ENCODE assay signal across 17 mouse cellular contexts in the genomic region with DNA sequence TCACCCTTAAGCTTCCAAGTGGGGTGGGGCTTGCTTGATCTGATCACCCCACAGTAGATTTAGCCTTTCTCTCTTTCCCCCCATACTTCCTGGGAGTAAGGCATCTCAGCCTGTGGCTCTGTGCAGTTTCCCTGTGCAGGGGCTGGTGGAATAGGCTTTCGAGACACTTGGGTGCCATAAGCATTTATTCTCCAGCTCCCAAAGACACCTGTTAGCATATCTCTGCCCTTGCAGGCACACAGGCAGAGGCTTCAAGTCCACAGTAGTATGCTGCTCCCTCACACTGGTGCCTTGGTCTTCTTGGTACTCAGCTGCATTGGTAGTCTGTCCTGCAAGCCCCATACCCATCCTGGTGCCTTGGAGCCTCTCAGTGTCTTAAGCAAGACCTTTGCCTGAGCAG. TPM values are rescaled to one million over a fixed set of nuclear protein-coding genes. Genes with fewer than 3 reads are reported as not detected.
A peak's percentile ranks its signal among the peaks of the same experiment; 100 is the strongest.
DNase-seq lines count a peak whose midpoint lies in the region; ATAC-seq and TF ChIP-seq lines count a peak whose summit lies in the region.
"Had no signal": no experiment of that assay in that cellular context is flagged by ENCODE, and none has a peak within 500 bp of the region (broad histone marks: within the 10 kb centered on the region; RNA-seq: fewer than 3 reads in every experiment).

No protein-coding gene starts in this region.

- no peak overlapping the region for H3K4me2 ChIP-seq in hindbrain, embryonic 15.5 days
- no peak overlapping the region for H3K4me2 ChIP-seq in hindbrain, embryonic 14.5 days (replicated peaks)
- H3K4me2 ChIP-seq in midbrain, embryonic 16.5 days (ENCODE audit: low read length): no peak overlapping the region
- H3K4me2 ChIP-seq in midbrain, embryonic 11.5 days: no peak overlapping the region
- no peak overlapping the region for H3K4me2 ChIP-seq in midbrain, postnatal 0 days (ENCODE audit: low read depth, low read length, poor library complexity, severe bottlenecking)
- H3K4me2 ChIP-seq in lung, postnatal 0 days (replicated peaks; ENCODE audit: low read depth, low read length): no peak overlapping the region
- H3K4me2 ChIP-seq: embryonic facial prominence, embryonic 12.5 days; hindbrain, embryonic 13.5 days; kidney, embryonic 15.5 days; liver, embryonic 15.5 days; lung, embryonic 15.5 days had no signal

- TF ChIP-seq EP300 in lung, postnatal 0 days (IDR thresholded peaks at IDR 0.05): no peak

- no peak overlapping the region for H3K27ac ChIP-seq in hindbrain, embryonic 15.5 days (replicated peaks)
- H3K27ac ChIP-seq in hindbrain, embryonic 14.5 days: no peak overlapping the region
- peak overlapping the region; percentile 8; the same call in 1 of the 2 replicates for H3K27ac ChIP-seq in midbrain, embryonic 16.5 days (ENCODE audit: low read length)
- H3K27ac ChIP-seq in midbrain, embryonic 11.5 days (ENCODE audit: low read depth, low read length): no peak overlapping the region
- H3K27ac ChIP-seq in midbrain, postnatal 0 days (ENCODE audit: low read depth, low read length): peak overlapping the region; percentile 55; the same call in 1 of the 2 replicates
- H3K27ac ChIP-seq in lung, postnatal 0 days (ENCODE audit: low read length): no peak overlapping the region
- H3K27ac ChIP-seq: embryonic facial prominence, embryonic 12.5 days; hindbrain, embryonic 13.5 days; kidney, embryonic 15.5 days; liver, embryonic 15.5 days; lung, embryonic 15.5 days; stomach, postnatal 0 days had no signal

- DNase-seq in hindbrain, embryonic 14.5 days (ENCODE audit: low spot score): no peak
- no peak for DNase-seq in midbrain, embryonic 11.5 days (ENCODE audit: low spot score, missing footprints)
- no peak for DNase-seq in midbrain, postnatal 0 days (ENCODE audit: low spot score)
- DNase-seq in thymus, postnatal 36 days: peak; percentile 52 to 54
- no peak for DNase-seq in lung, postnatal 0 days (ENCODE audit: low spot score)
- DNase-seq: B cell, adult 2 months; embryo, embryonic 11 days; gastrocnemius, postnatal 10 days; heart, postnatal 4 days had no signal

- H3K9ac ChIP-seq in hindbrain, embryonic 15.5 days: no peak overlapping the region
- no peak overlapping the region for H3K9ac ChIP-seq in hindbrain, embryonic 14.5 days
- no peak overlapping the region for H3K9ac ChIP-seq in midbrain, embryonic 16.5 days (ENCODE audit: low read depth, low read length)
- no peak overlapping the region for H3K9ac ChIP-seq in midbrain, embryonic 11.5 days (ENCODE audit: low read length)
- H3K9ac ChIP-seq in midbrain, postnatal 0 days (replicated peaks; ENCODE audit: low read length, poor library complexity, severe bottlenecking): no peak overlapping the region
- no peak overlapping the region for H3K9ac ChIP-seq in lung, postnatal 0 days (replicated peaks; ENCODE audit: low read depth)
- H3K9ac ChIP-seq: embryonic facial prominence, embryonic 12.5 days; hindbrain, embryonic 13.5 days; kidney, embryonic 15.5 days; liver, embryonic 15.5 days; lung, embryonic 15.5 days had no signal

- H3K4me3 ChIP-seq in hindbrain, embryonic 15.5 days: no peak overlapping the region
- no peak overlapping the region for H3K4me3 ChIP-seq in hindbrain, embryonic 14.5 days (replicated peaks; ENCODE audit: low read length)
- H3K4me3 ChIP-seq in midbrain, embryonic 16.5 days (ENCODE audit: low read depth, low read length): no peak overlapping the region
- H3K4me3 ChIP-seq in midbrain, embryonic 11.5 days (ENCODE audit: low read depth, low read length): no peak overlapping the region
- H3K4me3 ChIP-seq in midbrain, postnatal 0 days (ENCODE audit: low read depth, low read length): no peak overlapping the region
- no peak overlapping the region for H3K4me3 ChIP-seq in lung, postnatal 0 days (ENCODE audit: low read depth, low read length)
- H3K4me3 ChIP-seq: embryonic facial prominence, embryonic 12.5 days; hindbrain, embryonic 13.5 days; kidney, embryonic 15.5 days; liver, embryonic 15.5 days; lung, embryonic 15.5 days had no signal

- TF ChIP-seq CTCF in midbrain, postnatal 0 days (IDR thresholded peaks at IDR 0.05): no peak
- TF ChIP-seq CTCF in lung, postnatal 0 days (IDR thresholded peaks at IDR 0.05): no peak

- 96% methylated on average over 1 of the region's 1 CpGs for WGBS in hindbrain, embryonic 15.5 days
- 96% methylated on average over 1 of the region's 1 CpGs for WGBS in hindbrain, embryonic 14.5 days
- 100% methylated on average over 1 of the region's 1 CpGs for WGBS in midbrain, embryonic 16.5 days
- WGBS in midbrain, embryonic 11.5 days: 100% methylated on average over 1 of the region's 1 CpGs
- 78% methylated on average over 1 of the region's 1 CpGs for WGBS in midbrain, postnatal 0 days
- WGBS in lung, postnatal 0 days: 80% methylated on average over 1 of the region's 1 CpGs

- H3K9me3 ChIP-seq in hindbrain, embryonic 15.5 days: no peaks in the 10 kb centered on the region
- no peaks in the 10 kb centered on the region for H3K9me3 ChIP-seq in hindbrain, embryonic 14.5 days (ENCODE audit: control insufficient read depth, low read length)
- H3K9me3 ChIP-seq in midbrain, embryonic 16.5 days (replicated peaks; ENCODE audit: control insufficient read depth, low read length, poor library complexity, severe bottlenecking): no peaks in the 10 kb centered on the region
- H3K9me3 ChIP-seq in midbrain, embryonic 11.5 days (ENCODE audit: control insufficient read depth, low read length): no peaks in the 10 kb centered on the region
- H3K9me3 ChIP-seq in midbrain, postnatal 0 days (ENCODE audit: low read length): no peaks in the 10 kb centered on the region
- H3K9me3 ChIP-seq in lung, postnatal 0 days (ENCODE audit: low read length): no peaks in the 10 kb centered on the region
- H3K9me3 ChIP-seq: embryonic facial prominence, embryonic 12.5 days; hindbrain, embryonic 13.5 days; kidney, embryonic 15.5 days; liver, embryonic 15.5 days; lung, embryonic 15.5 days had no signal

- H3K27me3 ChIP-seq in hindbrain, embryonic 15.5 days: no peaks in the 10 kb centered on the region
- no peaks in the 10 kb centered on the region for H3K27me3 ChIP-seq in hindbrain, embryonic 14.5 days (ENCODE audit: control insufficient read depth, insufficient read depth, low read length)
- no peaks in the 10 kb centered on the region for H3K27me3 ChIP-seq in midbrain, embryonic 16.5 days (ENCODE audit: control insufficient read depth, insufficient read depth, low read depth, low read length)
- H3K27me3 ChIP-seq in midbrain, embryonic 11.5 days (ENCODE audit: control insufficient read depth, insufficient read depth, low read length): no peaks in the 10 kb centered on the region
- H3K27me3 ChIP-seq in midbrain, postnatal 0 days (ENCODE audit: insufficient read depth, low read length): no peaks in the 10 kb centered on the region
- no peaks in the 10 kb centered on the region for H3K27me3 ChIP-seq in lung, postnatal 0 days (replicated peaks; ENCODE audit: insufficient read depth, low read length)
- H3K27me3 ChIP-seq: embryonic facial prominence, embryonic 12.5 days; liver, embryonic 15.5 days; lung, embryonic 15.5 days had no signal

- 0 out of 2 replicates have a peak, but pooled peaks have one; percentile 17 for ATAC-seq in hindbrain, embryonic 15.5 days (ENCODE audit: low FRiP score, low read depth)
- no peak for ATAC-seq in hindbrain, embryonic 14.5 days (ENCODE audit: low FRiP score)
- no peak for ATAC-seq in midbrain, embryonic 16.5 days
- ATAC-seq in midbrain, embryonic 11.5 days (ENCODE audit: low FRiP score): no peak
- no peak for ATAC-seq in midbrain, postnatal 0 days (ENCODE audit: low FRiP score)
- ATAC-seq in lung, postnatal 0 days: no peak

- H3K4me1 ChIP-seq in hindbrain, embryonic 15.5 days (replicated peaks): peaks cover 19% of the 10 kb centered on the region; the same call in 1 of the 2 replicates
- peaks cover 8% of the 10 kb centered on the region; the same call in 1 of the 2 replicates for H3K4me1 ChIP-seq in hindbrain, embryonic 14.5 days (replicated peaks; ENCODE audit: control insufficient read depth, insufficient read depth, low read length)
- peaks cover 16% of the 10 kb centered on the region for H3K4me1 ChIP-seq in midbrain, embryonic 16.5 days (ENCODE audit: control insufficient read depth, insufficient read depth, low read length)
- H3K4me1 ChIP-seq in midbrain, embryonic 11.5 days (ENCODE audit: control insufficient read depth, insufficient read depth, low read length): peaks cover 9% of the 10 kb centered on the region
- peaks cover 3% of the 10 kb centered on the region; the same call in 1 of the 2 replicates for H3K4me1 ChIP-seq in midbrain, postnatal 0 days (ENCODE audit: insufficient read depth, low read length)
- no peaks in the 10 kb centered on the region for H3K4me1 ChIP-seq in lung, postnatal 0 days (ENCODE audit: insufficient read depth, low read depth, low read length)
- H3K4me1 ChIP-seq: liver, embryonic 15.5 days had no signal

- H3K36me3 ChIP-seq in hindbrain, embryonic 15.5 days: no peaks in the 10 kb centered on the region
- H3K36me3 ChIP-seq in hindbrain, embryonic 14.5 days (replicated peaks; ENCODE audit: control insufficient read depth, insufficient read depth): no peaks in the 10 kb centered on the region
- no peaks in the 10 kb centered on the region for H3K36me3 ChIP-seq in midbrain, embryonic 16.5 days (ENCODE audit: control insufficient read depth, insufficient read depth, low read length)
- no peaks in the 10 kb centered on the region for H3K36me3 ChIP-seq in midbrain, embryonic 11.5 days (ENCODE audit: control insufficient read depth, insufficient read depth, low read length)
- H3K36me3 ChIP-seq in midbrain, postnatal 0 days (ENCODE audit: insufficient read depth, low read length): no peaks in the 10 kb centered on the region
- no peaks in the 10 kb centered on the region for H3K36me3 ChIP-seq in lung, postnatal 0 days (ENCODE audit: insufficient read depth, low read length)
- H3K36me3 ChIP-seq: embryonic facial prominence, embryonic 12.5 days; hindbrain, embryonic 13.5 days; kidney, embryonic 15.5 days; liver, embryonic 15.5 days; lung, embryonic 15.5 days had no signal

RNA-seq across cellular contexts. Expression of a gene that starts 40.4 kb away (rescaled TPM):
- polyA plus RNA-seq in hindbrain, embryonic 15.5 days (2015; fragmentation: Nextera tagmentation; extraction: Ambion mirVana): 149 and 155 TPM in 2 replicates
- 131 and 141 TPM in 2 replicates for polyA plus RNA-seq in hindbrain, embryonic 14.5 days (2014; fragmentation: Nextera tagmentation; extraction: Ambion mirVana)
- polyA plus RNA-seq in midbrain, embryonic 16.5 days (2015; fragmentation: Nextera tagmentation; extraction: Ambion mirVana): 158 and 163 TPM in 2 replicates
- polyA plus RNA-seq in midbrain, embryonic 11.5 days (2014; fragmentation: Nextera tagmentation; extraction: Ambion mirVana): 161 and 174 TPM in 2 replicates
- 34.1 and 45.0 TPM in 2 replicates for total RNA-seq in midbrain, postnatal 0 days (2014; rRNA removed)
- 144 and 146 TPM in 2 replicates for polyA plus RNA-seq in midbrain, postnatal 0 days (2015; fragmentation: Nextera tagmentation; extraction: Ambion mirVana)
- 139 and 155 TPM in 2 replicates for polyA plus RNA-seq in lung, postnatal 0 days (2015; fragmentation: Nextera tagmentation; extraction: Ambion mirVana)

Comparison
In these comparisons a context has a peak if more than half of its experiments do, and no peak if none do; other contexts are left out.
1. H3K27ac ChIP-seq: peak in midbrain, embryonic 16.5 days (single experiment) and midbrain, postnatal 0 days (single experiment); none in hindbrain, embryonic 15.5 days (single experiment), hindbrain, embryonic 14.5 days (single experiment), midbrain, embryonic 11.5 days (single experiment) and lung, postnatal 0 days (single experiment).
2. DNase-seq: peak in thymus, postnatal 36 days (2 of 2); none in hindbrain, embryonic 14.5 days (single experiment), midbrain, embryonic 11.5 days (single experiment), midbrain, postnatal 0 days (single experiment) and lung, postnatal 0 days (single experiment).